Mouse (Mus musculus) kidney, embryonic 14.5 days (tissue): ENCODE measurements around the gene Tiam2. TPM values are rescaled to one million over a fixed set of nuclear protein-coding genes. Genes with fewer than 3 reads are reported as not detected.
A peak's percentile ranks its signal among the peaks of the same experiment; 100 is the strongest.

Experiments used
- ATAC-seq: fragments of 200-750 bp; cut with Nextera tagmentation; 2 replicates; pipeline ENCODE4 v1.8.0; 2017; ENCODE audit warnings: moderate number of reproducible peaks, mild to moderate bottlenecking, moderate TSS enrichment, moderate library complexity; ENCODE audit not compliant: low FRiP score, low TSS enrichment
- H3K27ac ChIP-seq: fragments of 300-500 bp; sonication (generic); 2 replicates; pipeline ENCODE4 v1.5.1; 2014; ENCODE audit warnings: low read depth, mild to moderate bottlenecking, low read length, moderate library complexity, mixed read lengths
- H3K27me3 ChIP-seq: fragments of 300-500 bp; sonication (generic); 2 replicates; pipeline ENCODE4 v1.6.1; 2014; ENCODE audit warnings: mild to moderate bottlenecking, low read length; ENCODE audit not compliant: control insufficient read depth, insufficient read depth
- H3K36me3 ChIP-seq: fragments of 300-500 bp; sonication (generic); 2 replicates; pipeline ENCODE4 v1.6.1; 2014; ENCODE audit warnings: low read length, mixed read lengths; ENCODE audit not compliant: control insufficient read depth, insufficient read depth
- H3K4me1 ChIP-seq: fragments of 300-500 bp; sonication (generic); 2 replicates; pipeline ENCODE4 v1.6.1; 2014; ENCODE audit warnings: low read length, mixed read lengths; ENCODE audit not compliant: control insufficient read depth, insufficient read depth
- H3K4me2 ChIP-seq: fragments of 300-500 bp; sonication (generic); replicated peaks from 2 replicates; pipeline ENCODE4 v1.6.1; 2014; ENCODE audit warnings: low read depth, mild to moderate bottlenecking, low read length
- H3K4me3 ChIP-seq: fragments of 300-500 bp; sonication (generic); 2 replicates; pipeline ENCODE4 v1.5.1; 2014; ENCODE audit warnings: mild to moderate bottlenecking, low read length
- H3K9ac ChIP-seq: fragments of 300-500 bp; sonication (generic); 2 replicates; pipeline ENCODE4 v1.6.1; 2014; ENCODE audit warnings: low read depth, mild to moderate bottlenecking, low read length, moderate library complexity
- H3K9me3 ChIP-seq: fragments of 300-500 bp; sonication (generic); 2 replicates; pipeline ENCODE4 v1.6.1; 2016; ENCODE audit warnings: low read length; ENCODE audit not compliant: control insufficient read depth
- WGBS: fragments of 180-500 bp; shearing (Covaris S2); extraction: QIAGEN DNeasy Blood & Tissue Kit; methylation state at CpG from one replicate; pipeline ENCODE4 v1.1.7; 2014; 5-methylcytosine and 5-hydroxymethylcytosine counted together
- polyA plus RNA-seq: library from polyadenylated mRNA; unstranded; fragments of >200 nt; fragmentation: Nextera tagmentation; extraction: Ambion mirVana; gene quantifications from 2 replicates; pipeline ENCODE4 v1.2.1, GENCODE M21; 2014

Tiam2 gene
- polyA plus RNA-seq, 1 experiment from 2014 or later, result 4.5 TPM

- Histone ChIP-seq H3K4me3 (no peak overlapping the region), H3K9ac (no peak overlapping the region), H3K4me1 (no peaks in the 10 kb centered on the region), H3K27me3 (no peaks in the 10 kb centered on the region), H3K9me3 (no peaks in the 10 kb centered on the region), H3K36me3 (no peaks in the 10 kb centered on the region), H3K27ac (no peak overlapping the region), H3K4me2 (no peak overlapping the region)
- ATAC-seq, result no peak
- 97% methylated on average over 6 of the region's 6 CpGs for WGBS
Observed at GRCm38 (mm10) chr17:3500076-3500475, 173.7 kb downstream of the Tiam2 start.

GRCm38 (mm10) chr17:3500936-3501335 lies 174.6 kb downstream of the Tiam2 start:
- Histone ChIP-seq H3K4me1 (no peaks in the 10 kb centered on the region), H3K9me3 (no peaks in the 10 kb centered on the region), H3K27me3 (no peaks in the 10 kb centered on the region), H3K9ac (no peak overlapping the region), H3K4me2 (no peak overlapping the region), H3K27ac (no peak overlapping the region), H3K4me3 (no peak overlapping the region), H3K36me3 (no peaks in the 10 kb centered on the region)
- no peak for ATAC-seq
- WGBS, result 83% methylated on average over 4 of the region's 4 CpGs

GRCm38 (mm10) chr17:3505711-3506110 lies 179.3 kb downstream of the Tiam2 start:
- no peaks in the 10 kb centered on the region for H3K4me1 ChIP-seq
- H3K27ac ChIP-seq, result no peak overlapping the region
- 83% methylated on average over 1 of the region's 1 CpGs for WGBS
- H3K9ac ChIP-seq, result no peak overlapping the region
- no peaks in the 10 kb centered on the region for H3K36me3 ChIP-seq
- no peak for ATAC-seq
- no peak overlapping the region for H3K4me2 ChIP-seq
- H3K4me3 ChIP-seq, result no peak overlapping the region
- no peaks in the 10 kb centered on the region for H3K27me3 ChIP-seq
- no peaks in the 10 kb centered on the region for H3K9me3 ChIP-seq

GRCm38 (mm10) chr17:3506508-3506907 lies 180.1 kb downstream of the Tiam2 start:
- Histone ChIP-seq H3K9me3 (no peaks in the 10 kb centered on the region), H3K27ac (no peak overlapping the region), H3K4me1 (no peaks in the 10 kb centered on the region), H3K4me2 (no peak overlapping the region), H3K36me3 (no peaks in the 10 kb centered on the region), H3K9ac (no peak overlapping the region), H3K27me3 (no peaks in the 10 kb centered on the region), H3K4me3 (no peak overlapping the region)
- no peak for ATAC-seq
- WGBS, result 92% methylated on average over 8 of the region's 8 CpGs

- no peak overlapping the region for H3K9ac ChIP-seq
- no peaks in the 10 kb centered on the region for H3K9me3 ChIP-seq
- no peak overlapping the region for H3K4me3 ChIP-seq
- H3K27me3 ChIP-seq, result no peaks in the 10 kb centered on the region
- H3K4me2 ChIP-seq, result no peak overlapping the region
- 10% methylated on average over 1 of the region's 1 CpGs for WGBS
- H3K4me1 ChIP-seq, result no peaks in the 10 kb centered on the region
- H3K36me3 ChIP-seq, result no peaks in the 10 kb centered on the region
- no peak overlapping the region for H3K27ac ChIP-seq
- peak; percentile 57; the same call in 1 of the 2 replicates for ATAC-seq
Observed at GRCm38 (mm10) chr17:3509841-3510240, 183.5 kb downstream of the Tiam2 start.

GRCm38 (mm10) chr17:3514316-3514715 lies 187.9 kb downstream of the Tiam2 start:
- H3K27me3 ChIP-seq, result no peaks in the 10 kb centered on the region
- no peaks in the 10 kb centered on the region for H3K9me3 ChIP-seq
- H3K27ac ChIP-seq, result no peak overlapping the region
- no peak overlapping the region for H3K4me3 ChIP-seq
- H3K4me1 ChIP-seq, result no peaks in the 10 kb centered on the region
- H3K4me2 ChIP-seq, result no peak overlapping the region
- H3K9ac ChIP-seq, result no peak overlapping the region
- no peak for ATAC-seq
- H3K36me3 ChIP-seq, result peaks cover 10% of the 10 kb centered on the region; the same call in 1 of the 2 replicates
- 85% methylated on average over 5 of the region's 5 CpGs for WGBS

GRCm38 (mm10) chr17:3515851-3516250 lies 189.5 kb downstream of the Tiam2 start:
- H3K9ac ChIP-seq, result no peak overlapping the region
- H3K4me1 ChIP-seq, result no peaks in the 10 kb centered on the region
- no peaks in the 10 kb centered on the region for H3K27me3 ChIP-seq
- H3K27ac ChIP-seq, result no peak overlapping the region
- H3K36me3 ChIP-seq, result peaks cover 10% of the 10 kb centered on the region; the same call in 1 of the 2 replicates
- WGBS, result 94% methylated on average over 8 of the region's 8 CpGs
- no peak overlapping the region for H3K4me2 ChIP-seq
- ATAC-seq, result no peak
- no peak overlapping the region for H3K4me3 ChIP-seq
- H3K9me3 ChIP-seq, result no peaks in the 10 kb centered on the region

GRCm38 (mm10) chr17:3516406-3516805 lies 190.0 kb downstream of the Tiam2 start:
- no peak overlapping the region for H3K4me3 ChIP-seq
- H3K4me1 ChIP-seq, result no peaks in the 10 kb centered on the region
- H3K9ac ChIP-seq, result no peak overlapping the region
- 61% methylated on average over 9 of the region's 9 CpGs for WGBS
- H3K27ac ChIP-seq, result no peak overlapping the region
- H3K27me3 ChIP-seq, result no peaks in the 10 kb centered on the region
- no peak overlapping the region for H3K4me2 ChIP-seq
- H3K36me3 ChIP-seq, result peaks cover 10% of the 10 kb centered on the region; the same call in 1 of the 2 replicates
- H3K9me3 ChIP-seq, result no peaks in the 10 kb centered on the region
- ATAC-seq, result no peak

GRCm38 (mm10) chr17:3520344-3520743 lies 194.0 kb downstream of the Tiam2 start:
- no peak for ATAC-seq
- Histone ChIP-seq H3K27me3 (no peaks in the 10 kb centered on the region), H3K4me1 (no peaks in the 10 kb centered on the region), H3K9ac (no peak overlapping the region), H3K9me3 (no peaks in the 10 kb centered on the region), H3K27ac (no peak overlapping the region), H3K4me3 (no peak overlapping the region), H3K4me2 (no peak overlapping the region), H3K36me3 (peaks cover 10% of the 10 kb centered on the region; the same call in 1 of the 2 replicates)
- 95% methylated on average over 5 of the region's 5 CpGs for WGBS
